Mouse (Mus musculus) midbrain, embryonic 11.5 days (tissue): ENCODE data around the gene Tes3-ps. TPM values are rescaled to one million over a fixed set of nuclear protein-coding genes. Genes with fewer than 3 reads are reported as not detected.

Experiments
- ATAC-seq: fragments of 200-750 bp; cut with Nextera tagmentation; 2 replicates; pipeline ENCODE4 v1.8.0; 2017; ENCODE audit warnings: moderate TSS enrichment, moderate library complexity; ENCODE audit not compliant: low FRiP score
- DNase-seq: peaks from one replicate; pipeline ENCODE4 v3.0.0; 2015; ENCODE audit warnings: low spot score; ENCODE audit errors: missing footprints
- H3K27ac ChIP-seq: fragments of 300-500 bp; sonication (generic); 2 replicates; pipeline ENCODE4 v1.5.1; 2014; ENCODE audit warnings: low read depth, low read length
- H3K27me3 ChIP-seq: fragments of 300-500 bp; sonication (generic); 2 replicates; pipeline ENCODE4 v1.6.1; 2014; ENCODE audit warnings: mild to moderate bottlenecking, low read length, moderate library complexity, mixed read lengths; ENCODE audit not compliant: control insufficient read depth, insufficient read depth
- H3K36me3 ChIP-seq: fragments of 300-500 bp; sonication (generic); 2 replicates; pipeline ENCODE4 v1.6.1; 2014; ENCODE audit warnings: mild to moderate bottlenecking, low read length, moderate library complexity, mixed read lengths; ENCODE audit not compliant: control insufficient read depth, insufficient read depth
- H3K4me1 ChIP-seq: fragments of 300-500 bp; sonication (generic); 2 replicates; pipeline ENCODE4 v1.6.1; 2014; ENCODE audit warnings: low read length; ENCODE audit not compliant: control insufficient read depth, insufficient read depth
- H3K4me2 ChIP-seq: fragments of 300-500 bp; sonication (generic); 2 replicates; pipeline ENCODE4 v1.6.1; 2014; ENCODE audit warnings: mild to moderate bottlenecking, moderate library complexity
- H3K4me3 ChIP-seq: fragments of 300-500 bp; sonication (generic); 2 replicates; pipeline ENCODE4 v1.5.1; 2014; ENCODE audit warnings: low read depth, low read length
- H3K9ac ChIP-seq: fragments of 300-500 bp; sonication (generic); 2 replicates; pipeline ENCODE4 v1.6.1; 2014; ENCODE audit warnings: low read length
- H3K9me3 ChIP-seq: fragments of 300-500 bp; sonication (generic); 2 replicates; pipeline ENCODE4 v1.6.1; 2016; ENCODE audit warnings: low read length; ENCODE audit not compliant: control insufficient read depth
- WGBS: fragments of 180-500 bp; shearing (Covaris S2); extraction: QIAGEN DNeasy Blood & Tissue Kit; methylation state at CpG from one replicate; pipeline ENCODE4 v1.1.7; 2014; 5-methylcytosine and 5-hydroxymethylcytosine counted together
- polyA plus RNA-seq: library from polyadenylated mRNA; unstranded; fragments of >200 nt; fragmentation: Nextera tagmentation; extraction: Ambion mirVana; gene quantifications from 2 replicates; pipeline ENCODE4 v1.2.1, GENCODE M21; 2014

Tes3-ps gene
- polyA plus RNA-seq, 1 experiment from 2014 or later: 0.61 TPM

GRCm38 (mm10) chr13:49536946-49537345, 43.8 kb downstream of the Tes3-ps start:
- DNase-seq: no peak
- no peak overlapping the region for H3K27ac ChIP-seq
- no peaks in the 10 kb centered on the region for H3K9me3 ChIP-seq
- H3K4me2 ChIP-seq: no peak overlapping the region
- H3K4me1 ChIP-seq: no peaks in the 10 kb centered on the region
- no peaks in the 10 kb centered on the region for H3K27me3 ChIP-seq
- no peaks in the 10 kb centered on the region for H3K36me3 ChIP-seq
- no peak overlapping the region for H3K9ac ChIP-seq
- H3K4me3 ChIP-seq: no peak overlapping the region
- 98% methylated on average over 1 of the region's 1 CpGs for WGBS
- no peak for ATAC-seq

GRCm38 (mm10) chr13:49538693-49539092, 45.6 kb downstream of the Tes3-ps start:
- Histone ChIP-seq H3K27me3 (no peaks in the 10 kb centered on the region), H3K36me3 (no peaks in the 10 kb centered on the region), H3K4me1 (no peaks in the 10 kb centered on the region), H3K27ac (no peak overlapping the region), H3K4me3 (no peak overlapping the region), H3K4me2 (no peak overlapping the region), H3K9me3 (no peaks in the 10 kb centered on the region), H3K9ac (no peak overlapping the region)
- WGBS: 76% methylated on average over 1 of the region's 1 CpGs
- DNase-seq: no peak
- ATAC-seq: no peak

- 82% methylated on average over 3 of the region's 3 CpGs for WGBS
- no peak for ATAC-seq
- Histone ChIP-seq H3K4me2 (no peak within 1 kb of the TSS), H3K9ac (no peak within 1 kb of the TSS), H3K27ac (no peak within 1 kb of the TSS), H3K27me3 (no peaks in the 10 kb centered on the region), H3K9me3 (no peaks in the 10 kb centered on the region), H3K4me3 (no peak within 1 kb of the TSS), H3K36me3 (no peaks in the 10 kb centered on the region), H3K4me1 (no peaks in the 10 kb centered on the region)
- no peak for DNase-seq
Measured at GRCm38 (mm10) chr13:49544279-49544678, 51.2 kb downstream of the Tes3-ps start, which contains the start of gene Aspn. Gene Aspn, plus strand, starts transcription at chr13:49544443.

- DNase-seq (no peak), ATAC-seq (no peak)
- Histone ChIP-seq H3K4me1 (no peaks in the 10 kb centered on the region), H3K9me3 (no peaks in the 10 kb centered on the region), H3K36me3 (no peaks in the 10 kb centered on the region), H3K27me3 (no peaks in the 10 kb centered on the region), H3K27ac (no peak overlapping the region), H3K4me3 (no peak overlapping the region), H3K4me2 (no peak overlapping the region), H3K9ac (no peak overlapping the region)
- WGBS: 58% methylated on average over 3 of the region's 3 CpGs
Measured at GRCm38 (mm10) chr13:49545646-49546045, 52.5 kb downstream of the Tes3-ps start.

Other genes starting within 250 kb of the Tes3-ps start
- gene Susd3, start 244.6 kb upstream of the Tes3-ps start, polyA plus RNA-seq: 0.81 and 1.1 TPM in 2 replicates
- 0.74 and 0.77 TPM in 2 replicates for gene Fgd3, start 173.0 kb upstream of the Tes3-ps start, polyA plus RNA-seq
- 24.8 and 25.3 TPM in 2 replicates for gene Bicd2, start 151.7 kb upstream of the Tes3-ps start, polyA plus RNA-seq
- 13.7 and 18.3 TPM in 2 replicates for gene Ippk, start 72.1 kb upstream of the Tes3-ps start, polyA plus RNA-seq
- 0.55 and 1.2 TPM in 2 replicates for gene Ecm2, start 11.5 kb downstream of the Tes3-ps start, polyA plus RNA-seq
- 0.05 and 0.66 TPM in 2 replicates for gene Aspn, start 51.1 kb downstream of the Tes3-ps start, polyA plus RNA-seq
- 0.32 and 0.38 TPM in 2 replicates for gene Omd, start 89.1 kb downstream of the Tes3-ps start, polyA plus RNA-seq
- gene Ogn, start 114.7 kb downstream of the Tes3-ps start, polyA plus RNA-seq: 10.2 and 12.4 TPM in 2 replicates
- 40.7 and 45.1 TPM in 2 replicates for gene Cenpp, start 159.5 kb downstream of the Tes3-ps start, polyA plus RNA-seq
- gene Nol8, start 159.8 kb downstream of the Tes3-ps start, polyA plus RNA-seq: 24.0 and 24.1 TPM in 2 replicates
- gene Iars, start 188.8 kb downstream of the Tes3-ps start, polyA plus RNA-seq: 109 and 111 TPM in 2 replicates